Mouse (Mus musculus): ENCODE results near the gene Gins3. TPM values are rescaled to one million over a fixed set of nuclear protein-coding genes. Genes with fewer than 3 reads are reported as not detected.
"Not testable (repeated sequence)": the region's sequence is repeated elsewhere in the genome, so short reads cannot be mapped to it uniquely, and the experiment has no call there.

Gins3 gene
- polyA plus RNA-seq, 1 experiment from 2014 or later: 21.9 TPM

DNA sequence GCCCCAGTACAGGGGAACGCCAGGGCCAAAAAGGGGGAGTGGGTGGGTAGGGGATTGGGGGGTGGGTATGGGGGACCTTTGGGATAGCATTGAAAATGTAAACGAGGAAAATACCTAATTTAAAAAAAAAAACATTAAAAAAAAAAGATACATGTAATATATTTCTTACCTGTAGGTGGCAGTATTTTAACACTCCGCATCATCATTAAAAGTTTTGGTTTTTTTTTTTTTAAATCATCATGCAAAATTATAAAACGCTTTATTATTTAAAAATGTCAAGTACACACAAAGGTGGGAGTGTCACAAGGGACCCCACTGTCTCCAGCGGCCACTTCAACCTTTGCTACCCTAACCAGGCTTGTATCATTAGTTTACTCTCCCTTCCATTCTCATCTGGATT, 26.7 kb upstream of the Gins3 start:
- 20% methylated on average over 4 of the region's 5 CpGs for WGBS
- not testable (repeated sequence) for H3K4me1 ChIP-seq; H3K27ac ChIP-seq (replicated peaks); H3K4me2 ChIP-seq (replicated peaks); H3K27me3 ChIP-seq; H3K36me3 ChIP-seq; H3K9ac ChIP-seq (replicated peaks); ATAC-seq (ENCODE audit: low FRiP score, low read depth); H3K9me3 ChIP-seq; H3K4me3 ChIP-seq

DNA sequence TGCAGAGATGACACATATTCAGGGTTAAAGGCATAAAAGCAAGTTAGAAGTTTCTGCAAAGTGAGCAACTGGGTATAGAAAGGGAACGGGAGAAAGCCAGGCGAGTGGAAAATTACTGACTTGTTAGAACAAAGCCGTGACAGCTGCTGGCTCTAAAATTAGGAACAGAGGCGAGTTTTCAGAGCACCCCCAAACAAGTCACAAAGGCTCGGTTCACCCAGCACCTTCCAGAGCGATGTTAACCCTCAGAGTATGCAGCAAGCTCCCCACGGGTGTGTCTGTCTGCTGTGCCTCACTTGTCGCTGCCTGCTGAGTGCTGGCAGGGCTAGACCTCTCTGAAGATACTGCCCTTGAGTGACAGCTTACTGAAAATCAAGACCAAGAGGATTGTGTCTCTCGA, 26.0 kb upstream of the Gins3 start:
- H3K27ac ChIP-seq (replicated peaks): no peak overlapping the region
- peaks cover 4% of the 10 kb centered on the region; the same call in 1 of the 2 replicates for H3K27me3 ChIP-seq
- H3K9ac ChIP-seq (replicated peaks): no peak overlapping the region
- peaks cover 4% of the 10 kb centered on the region; the same call in 1 of the 2 replicates for H3K4me1 ChIP-seq
- H3K9me3 ChIP-seq: no peaks in the 10 kb centered on the region
- no peak overlapping the region for H3K4me2 ChIP-seq (replicated peaks)
- H3K4me3 ChIP-seq: no peak overlapping the region
- no peaks in the 10 kb centered on the region for H3K36me3 ChIP-seq
- no peak for ATAC-seq (ENCODE audit: low FRiP score, low read depth)
- WGBS: 62% methylated on average over 9 of the region's 9 CpGs

DNA sequence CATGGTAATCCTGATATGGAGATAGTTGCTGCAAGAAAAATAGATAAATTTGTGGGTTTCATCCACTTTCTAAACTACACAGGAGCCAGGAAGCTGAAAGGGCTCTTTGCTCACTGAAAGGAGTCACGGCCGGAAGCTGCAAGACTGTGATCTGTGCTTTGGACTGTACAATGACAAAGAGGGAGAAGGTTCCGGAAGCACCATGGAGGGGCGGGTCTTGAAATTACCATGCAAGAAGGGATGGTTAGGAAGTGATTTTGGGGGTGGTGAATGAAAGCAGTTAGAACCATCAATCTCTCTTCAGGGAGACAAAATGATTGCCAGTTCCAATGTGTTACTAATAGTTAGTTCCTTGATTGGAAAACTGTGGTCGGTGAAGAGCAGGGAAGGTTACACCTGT, 23.8 kb upstream of the Gins3 start:
- no peaks in the 10 kb centered on the region for H3K36me3 ChIP-seq
- no peak overlapping the region for H3K4me3 ChIP-seq
- H3K27ac ChIP-seq (replicated peaks): no peak overlapping the region
- no peak overlapping the region for H3K9ac ChIP-seq (replicated peaks)
- 92% methylated on average over 5 of the region's 5 CpGs for WGBS
- no peaks in the 10 kb centered on the region for H3K9me3 ChIP-seq
- no peak for ATAC-seq (ENCODE audit: low FRiP score, low read depth)
- peaks cover 6% of the 10 kb centered on the region; the same call in 1 of the 2 replicates for H3K4me1 ChIP-seq
- H3K27me3 ChIP-seq: peaks cover 4% of the 10 kb centered on the region; the same call in 1 of the 2 replicates
- no peak overlapping the region for H3K4me2 ChIP-seq (replicated peaks)

DNA sequence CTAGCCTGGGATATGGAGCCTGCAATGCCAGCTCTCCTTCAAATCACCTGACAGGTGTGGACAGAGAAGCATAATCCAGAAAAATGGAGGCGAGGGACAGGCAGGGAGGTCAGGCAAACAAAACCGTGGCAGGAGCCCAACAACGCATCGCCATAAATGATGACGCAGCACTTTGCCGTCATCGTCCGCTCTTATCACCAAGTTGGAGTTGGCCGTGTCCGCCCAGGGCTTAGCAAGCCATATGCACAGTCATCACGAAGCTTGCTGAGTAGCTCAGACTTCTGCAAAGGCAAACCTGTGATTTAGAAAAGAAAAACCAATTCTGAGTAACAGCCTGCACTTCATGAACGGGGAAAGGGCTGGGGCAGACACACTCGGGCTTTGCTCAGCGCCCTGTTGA, 22.5 kb upstream of the Gins3 start:
- H3K4me2 ChIP-seq (replicated peaks): no peak overlapping the region
- H3K4me3 ChIP-seq: no peak overlapping the region
- peaks cover 6% of the 10 kb centered on the region; the same call in 1 of the 2 replicates for H3K4me1 ChIP-seq
- 88% methylated on average over 14 of the region's 14 CpGs for WGBS
- no peak overlapping the region for H3K27ac ChIP-seq (replicated peaks)
- peaks cover 4% of the 10 kb centered on the region; the same call in 1 of the 2 replicates for H3K27me3 ChIP-seq
- no peaks in the 10 kb centered on the region for H3K36me3 ChIP-seq
- H3K9ac ChIP-seq (replicated peaks): no peak overlapping the region
- ATAC-seq (ENCODE audit: low FRiP score, low read depth): no peak
- H3K9me3 ChIP-seq: no peaks in the 10 kb centered on the region

DNA sequence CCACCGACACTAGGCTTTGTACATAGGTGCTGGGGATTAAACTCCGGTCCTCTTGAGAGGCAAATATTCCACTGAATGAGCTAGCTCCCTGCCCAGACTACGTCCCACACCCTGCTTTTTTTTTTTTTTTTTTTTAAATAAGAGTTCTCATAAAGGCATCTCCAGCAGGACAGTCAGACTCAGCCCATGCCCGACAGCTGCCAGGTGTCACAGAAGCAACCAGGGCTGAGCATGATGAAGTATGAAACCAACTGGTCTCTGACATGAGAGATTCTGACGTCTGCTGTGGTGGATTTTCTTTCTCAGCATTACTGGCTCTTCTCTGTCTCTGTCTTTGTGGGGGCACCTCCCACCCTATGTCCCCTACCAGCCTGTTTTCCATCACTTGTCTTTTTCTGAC, 21.5 kb upstream of the Gins3 start:
- H3K4me1 ChIP-seq: peaks cover 6% of the 10 kb centered on the region; the same call in 1 of the 2 replicates
- no peak for ATAC-seq (ENCODE audit: low FRiP score, low read depth)
- peaks cover 4% of the 10 kb centered on the region; the same call in 1 of the 2 replicates for H3K27me3 ChIP-seq
- H3K4me2 ChIP-seq (replicated peaks): 0 out of 2 replicates have a peak overlapping the region, but pooled peaks have one; percentile 14
- H3K27ac ChIP-seq (replicated peaks): no peak overlapping the region
- 61% methylated on average over 5 of the region's 5 CpGs for WGBS
- H3K36me3 ChIP-seq: no peaks in the 10 kb centered on the region
- H3K9me3 ChIP-seq: no peaks in the 10 kb centered on the region
- H3K4me3 ChIP-seq: no peak overlapping the region
- no peak overlapping the region for H3K9ac ChIP-seq (replicated peaks)

DNA sequence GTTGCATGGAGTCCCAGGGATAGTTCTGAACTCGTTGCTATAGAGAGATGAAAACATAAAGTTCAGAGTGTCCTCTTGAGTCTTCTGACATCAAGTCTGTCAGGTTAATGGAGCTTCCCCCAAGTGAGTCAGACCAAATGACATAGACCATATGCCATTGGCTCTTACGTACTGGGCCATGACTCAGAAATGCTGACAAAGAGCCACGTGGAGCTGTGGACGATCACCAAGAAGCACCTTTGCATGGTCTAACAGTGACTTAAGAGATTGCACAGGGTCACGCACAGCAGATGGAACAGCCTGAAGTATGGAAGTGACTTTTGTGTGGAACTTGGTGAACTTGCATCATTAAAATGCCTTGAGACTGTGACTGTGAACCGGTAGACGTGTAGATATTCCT, 16.9 kb upstream of the Gins3 start:
- Histone ChIP-seq H3K27ac (replicated peaks) (no peak overlapping the region), H3K4me1 (peaks cover 6% of the 10 kb centered on the region; the same call in 1 of the 2 replicates), H3K27me3 (no peaks in the 10 kb centered on the region), H3K4me2 (replicated peaks) (no peak overlapping the region), H3K9ac (replicated peaks) (no peak overlapping the region), H3K9me3 (no peaks in the 10 kb centered on the region), H3K4me3 (no peak overlapping the region), H3K36me3 (no peaks in the 10 kb centered on the region)
- no peak for ATAC-seq (ENCODE audit: low FRiP score, low read depth)
- WGBS: 92% methylated on average over 7 of the region's 7 CpGs

DNA sequence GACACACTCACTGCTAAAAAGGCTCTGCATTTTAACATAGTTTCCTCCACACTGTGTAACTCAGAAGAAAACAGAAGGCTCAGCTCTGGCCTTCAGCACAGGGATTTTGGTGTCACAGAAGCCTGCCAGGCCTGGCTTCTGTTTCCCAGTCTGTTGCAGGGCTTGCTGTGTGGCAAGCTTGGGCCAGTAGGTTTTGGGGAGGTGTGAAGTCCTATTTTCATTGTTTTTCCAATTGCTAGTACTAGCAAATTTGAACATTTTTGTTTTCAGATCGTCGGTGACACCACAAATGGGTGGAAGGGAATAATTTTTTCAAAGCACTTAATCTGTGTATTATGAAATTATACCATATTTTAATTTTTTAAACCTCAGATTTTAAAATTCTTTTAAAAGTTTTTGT, 13.2 kb upstream of the Gins3 start:
- no peak overlapping the region for H3K4me3 ChIP-seq
- no peak overlapping the region for H3K4me2 ChIP-seq (replicated peaks)
- 95% methylated on average over 2 of the region's 2 CpGs for WGBS
- no peaks in the 10 kb centered on the region for H3K9me3 ChIP-seq
- H3K27me3 ChIP-seq: no peaks in the 10 kb centered on the region
- H3K9ac ChIP-seq (replicated peaks): no peak overlapping the region
- ATAC-seq (ENCODE audit: low FRiP score, low read depth): no peak
- no peak overlapping the region for H3K27ac ChIP-seq (replicated peaks)
- no peaks in the 10 kb centered on the region for H3K4me1 ChIP-seq
- H3K36me3 ChIP-seq: no peaks in the 10 kb centered on the region

DNA sequence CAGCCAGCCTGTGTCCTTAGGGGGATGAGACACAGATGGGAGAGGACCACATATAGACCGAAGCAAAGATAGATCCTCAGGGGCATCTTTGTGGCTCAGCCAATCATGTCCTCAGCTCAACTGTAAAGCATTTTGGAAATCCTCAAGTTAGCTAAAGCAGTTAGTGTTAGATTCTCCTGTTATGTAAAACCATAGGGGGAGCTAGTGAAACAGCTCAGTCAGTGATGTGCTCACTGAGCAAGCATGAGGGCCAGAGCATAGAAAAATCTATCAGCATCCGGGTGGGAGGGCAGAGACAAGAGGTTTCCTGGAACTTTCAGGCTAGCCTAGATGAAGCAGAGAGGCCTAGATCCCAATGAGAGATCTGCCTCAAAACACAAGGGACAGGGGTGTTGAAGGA, 8.4 kb upstream of the Gins3 start:
- 80% methylated on average over 2 of the region's 2 CpGs for WGBS
- no peak overlapping the region for H3K9ac ChIP-seq (replicated peaks)

DNA sequence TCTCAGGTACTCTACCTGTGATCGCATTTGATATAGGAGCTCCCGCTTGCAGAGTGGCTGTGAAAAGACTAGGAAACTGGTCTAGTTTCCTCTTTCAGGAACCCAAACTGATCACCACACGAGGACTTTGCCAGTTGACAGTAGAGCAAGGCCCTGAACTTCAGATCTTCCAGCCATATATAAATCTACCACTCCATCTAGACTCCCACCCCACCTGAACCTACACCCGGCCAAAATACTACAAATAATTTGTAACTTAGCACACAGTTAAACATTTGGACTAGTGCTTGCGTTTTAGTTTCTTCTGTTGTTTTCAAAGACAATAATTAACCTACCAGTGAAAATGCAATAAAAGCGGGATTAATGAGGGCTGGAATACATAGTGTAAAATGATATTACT, 413 bp upstream of the Gins3 start:
- Histone ChIP-seq H3K27me3 (peaks cover 14% of the 10 kb centered on the region; the same call in 1 of the 2 replicates), H3K4me2 (replicated peaks) (peak overlapping the region; percentile 84), H3K9me3 (no peaks in the 10 kb centered on the region), H3K4me1 (peaks cover 10% of the 10 kb centered on the region), H3K4me3 (peak overlapping the region; percentile 88), H3K9ac (replicated peaks) (no peak overlapping the region), H3K27ac (replicated peaks) (no peak overlapping the region), H3K36me3 (no peaks in the 10 kb centered on the region)
- ATAC-seq (ENCODE audit: low FRiP score, low read depth): peak; percentile 44
- WGBS: 80% methylated on average over 6 of the region's 6 CpGs

More for the DNA sequence above, 8.4 kb upstream of the Gins3 start:
- ATAC-seq (ENCODE audit: low FRiP score, low read depth): no peak
- Histone ChIP-seq H3K4me3 (no peak overlapping the region), H3K4me2 (replicated peaks) (no peak overlapping the region), H3K36me3 (no peaks in the 10 kb centered on the region), H3K9me3 (no peaks in the 10 kb centered on the region), H3K27me3 (peaks cover 19% of the 10 kb centered on the region; the same call in 1 of the 2 replicates), H3K4me1 (no peaks in the 10 kb centered on the region), H3K27ac (replicated peaks) (no peak overlapping the region)

DNA sequence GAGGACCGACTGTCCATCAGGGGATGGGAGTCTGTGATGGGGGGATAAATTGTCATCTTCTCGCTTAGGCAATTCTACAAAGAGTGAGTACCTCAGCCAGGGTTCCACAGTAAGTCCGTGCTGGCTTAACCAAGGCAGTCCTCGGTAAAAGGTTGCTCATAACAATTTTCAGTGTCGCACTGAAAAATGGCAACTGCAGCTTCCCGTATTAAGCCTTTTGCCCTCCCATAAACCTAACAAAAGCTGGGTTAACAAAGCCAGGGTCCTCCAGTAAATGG, 749 bp downstream of the Gins3 start:
- no peaks in the 10 kb centered on the region for H3K36me3 ChIP-seq
- 4% methylated on average over 6 of the region's 6 CpGs for WGBS
- H3K4me3 ChIP-seq: peak overlapping the region; percentile 88
- no peak for ATAC-seq (ENCODE audit: low FRiP score, low read depth)
- H3K9ac ChIP-seq (replicated peaks): peak overlapping the region; percentile 72
- peaks cover 10% of the 10 kb centered on the region for H3K4me1 ChIP-seq
- no peak overlapping the region for H3K27ac ChIP-seq (replicated peaks)
- no peaks in the 10 kb centered on the region for H3K9me3 ChIP-seq
- H3K4me2 ChIP-seq (replicated peaks): peak overlapping the region; percentile 84
- H3K27me3 ChIP-seq: peaks cover 4% of the 10 kb centered on the region; the same call in 1 of the 2 replicates

DNA sequence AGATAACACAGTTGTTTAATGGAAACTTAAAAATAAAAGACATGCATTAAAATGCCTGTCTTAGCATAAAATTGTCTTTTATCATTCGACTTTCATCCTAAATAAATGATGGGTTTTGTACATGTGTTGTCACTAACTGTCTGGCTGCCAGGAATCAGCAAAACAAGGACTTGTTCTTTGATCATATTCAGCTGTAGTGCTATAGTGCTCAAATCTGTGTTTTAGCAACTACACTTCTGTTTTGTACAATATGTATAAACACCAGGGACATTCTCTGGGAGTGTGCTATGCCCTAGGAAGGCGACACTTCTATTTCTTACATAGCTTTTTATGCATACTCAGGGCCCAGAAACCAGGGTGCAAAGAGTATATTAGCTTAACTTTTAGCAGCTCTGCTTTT, 11.7 kb downstream of the Gins3 start:
- Histone ChIP-seq H3K4me1 (no peaks in the 10 kb centered on the region), H3K36me3 (0 out of 2 replicates have a peak, but pooled peaks cover 3% of the 10 kb centered on the region), H3K4me2 (replicated peaks) (no peak overlapping the region), H3K9me3 (no peaks in the 10 kb centered on the region), H3K27ac (replicated peaks) (no peak overlapping the region), H3K27me3 (no peaks in the 10 kb centered on the region), H3K9ac (replicated peaks) (no peak overlapping the region), H3K4me3 (no peak overlapping the region)
- ATAC-seq (ENCODE audit: low FRiP score, low read depth): no peak
- 94% methylated on average over 2 of the region's 2 CpGs for WGBS

DNA sequence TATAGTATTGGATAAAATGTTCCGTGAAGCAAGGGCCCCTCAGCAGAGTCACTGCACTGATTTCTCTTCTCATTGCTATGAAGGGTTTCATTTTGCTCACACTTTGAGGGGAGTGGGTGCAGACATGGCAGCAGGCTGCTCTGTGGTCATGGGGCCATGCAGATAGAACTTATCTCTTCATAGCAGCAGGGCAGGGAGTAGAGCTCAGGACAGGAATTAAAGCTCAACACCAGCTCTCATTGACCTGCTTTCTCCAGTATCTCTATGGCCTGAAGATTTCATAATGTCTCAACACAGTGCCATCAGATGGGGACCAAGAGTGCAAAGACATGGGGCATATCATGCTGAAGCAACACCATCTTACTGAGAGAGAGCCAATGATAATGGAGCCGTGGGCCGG, 15.0 kb downstream of the Gins3 start:
- Histone ChIP-seq H3K27ac (replicated peaks) (no peak overlapping the region), H3K4me3 (no peak overlapping the region), H3K4me2 (replicated peaks) (no peak overlapping the region), H3K4me1 (0 out of 2 replicates have a peak, but pooled peaks cover 3% of the 10 kb centered on the region), H3K36me3 (0 out of 2 replicates have a peak, but pooled peaks cover 3% of the 10 kb centered on the region), H3K27me3 (0 out of 2 replicates have a peak, but pooled peaks cover 3% of the 10 kb centered on the region), H3K9me3 (no peaks in the 10 kb centered on the region), H3K9ac (replicated peaks) (no peak overlapping the region)
- ATAC-seq (ENCODE audit: low FRiP score, low read depth): no peak
- 85% methylated on average over 3 of the region's 3 CpGs for WGBS

DNA sequence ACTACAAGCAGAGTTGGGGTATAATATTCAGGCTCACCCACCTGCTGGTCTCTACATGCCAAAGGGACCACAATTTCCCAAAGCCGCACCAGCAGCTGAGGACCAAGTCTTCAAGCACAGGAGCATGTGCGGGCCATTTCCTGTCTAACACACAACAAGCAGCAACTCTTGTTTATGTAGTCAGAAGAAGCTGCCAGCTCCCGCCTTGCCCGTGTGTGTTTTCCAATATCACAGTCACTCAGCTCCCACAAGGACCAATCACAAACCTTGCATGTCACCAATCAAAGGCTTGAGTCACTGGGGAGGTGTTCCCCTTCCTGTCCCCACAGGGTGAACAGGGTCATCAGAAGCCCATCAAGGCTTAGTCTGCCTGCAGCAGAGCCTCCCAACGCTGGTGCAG, 20.1 kb downstream of the Gins3 start:
- H3K4me2 ChIP-seq (replicated peaks): no peak overlapping the region
- no peak overlapping the region for H3K9ac ChIP-seq (replicated peaks)
- WGBS: 82% methylated on average over 5 of the region's 5 CpGs
- H3K9me3 ChIP-seq: no peaks in the 10 kb centered on the region
- no peak for ATAC-seq (ENCODE audit: low FRiP score, low read depth)
- no peak overlapping the region for H3K4me3 ChIP-seq
- peaks cover 13% of the 10 kb centered on the region; the same call in 1 of the 2 replicates for H3K4me1 ChIP-seq
- H3K36me3 ChIP-seq: no peaks in the 10 kb centered on the region
- H3K27me3 ChIP-seq: 0 out of 2 replicates have a peak, but pooled peaks cover 3% of the 10 kb centered on the region
- no peak overlapping the region for H3K27ac ChIP-seq (replicated peaks)
